Mouse (Mus musculus) brain, embryonic 14.5 days (tissue): ENCODE results near the gene Dcun1d4. TPM values are rescaled to one million over a fixed set of nuclear protein-coding genes. Genes with fewer than 3 reads are reported as not detected.

Source experiments
- DNase-seq: peaks from one replicate; pipeline ENCODE4 v3.0.0-alpha.2; 2011; ENCODE audit warnings: low read depth
- CTCF ChIP-seq: fragments of 200-500 bp; IDR thresholded peaks from 2 replicates; pipeline ENCODE4 v1.5.1; 2012; ENCODE audit warnings: inconsistent platforms, mild to moderate bottlenecking, moderate library complexity, borderline replicate concordance; ENCODE audit not compliant: insufficient read depth, insufficient read length; ENCODE audit errors: extremely low read depth
- POLR2A ChIP-seq: fragments of 200-500 bp; IDR thresholded peaks from 2 replicates; pipeline ENCODE4 v1.6.1; 2012; ENCODE audit warnings: mild to moderate bottlenecking, inconsistent platforms, borderline replicate concordance; ENCODE audit not compliant: poor library complexity, insufficient read depth, insufficient read length, severe bottlenecking; ENCODE audit errors: extremely low read depth
- polyA plus RNA-seq: library from polyadenylated mRNA; depleted of rRNA; stranded (reverse); fragments of >200 nt; gene quantifications from 2 replicates; pipeline ENCODE4 v1.2.3, GENCODE M21; 2012

Gene Dcun1d4
- polyA plus RNA-seq, 1 experiment, result 43.7 TPM

- DNase-seq, result no peak
- TF ChIP-seq CTCF, result no peak
- TF ChIP-seq POLR2A, result no peak
Observed at GRCm38 (mm10) chr5:73556733-73557425, 76.1 kb downstream of the Dcun1d4 start.

GRCm38 (mm10) chr5:73558756-73559155 is 78.0 kb downstream of the Dcun1d4 start:
- no peak for DNase-seq
- no peak for TF ChIP-seq CTCF
- TF ChIP-seq POLR2A, result no peak

- no peak for DNase-seq
- TF ChIP-seq CTCF (no peak), POLR2A (no peak)
Observed at GRCm38 (mm10) chr5:73564038-73564437, 83.2 kb downstream of the Dcun1d4 start.

- TF ChIP-seq POLR2A, result no peak
- DNase-seq, result no peak
Observed at GRCm38 (mm10) chr5:73566119-73566518, 85.3 kb downstream of the Dcun1d4 start.

GRCm38 (mm10) chr5:73566892-73567291 is 86.1 kb downstream of the Dcun1d4 start:
- no peak for DNase-seq
- TF ChIP-seq POLR2A, result no peak
- TF ChIP-seq CTCF, result no peak

GRCm38 (mm10) chr5:73569181-73569580 is 88.4 kb downstream of the Dcun1d4 start:
- no peak for TF ChIP-seq POLR2A
- no peak for DNase-seq

GRCm38 (mm10) chr5:73571395-73572156 is 90.8 kb downstream of the Dcun1d4 start:
- no peak for DNase-seq
- TF ChIP-seq CTCF (no peak), POLR2A (no peak)

GRCm38 (mm10) chr5:73572846-73573245 is 92.0 kb downstream of the Dcun1d4 start:
- no peak for TF ChIP-seq CTCF
- no peak for TF ChIP-seq POLR2A
- peak; percentile 44 for DNase-seq

- DNase-seq, result no peak
- no peak for TF ChIP-seq CTCF
- TF ChIP-seq POLR2A, result no peak
Observed at GRCm38 (mm10) chr5:73573789-73574188, 93.0 kb downstream of the Dcun1d4 start.

- TF ChIP-seq CTCF, result no peak
- no peak for TF ChIP-seq POLR2A
- DNase-seq, result no peak
Observed at GRCm38 (mm10) chr5:73574616-73575015, 93.8 kb downstream of the Dcun1d4 start.

GRCm38 (mm10) chr5:73576708-73577107 is 95.9 kb downstream of the Dcun1d4 start:
- TF ChIP-seq POLR2A, result no peak
- no peak for TF ChIP-seq CTCF
- no peak for DNase-seq

- TF ChIP-seq POLR2A, result no peak
- no peak for TF ChIP-seq CTCF
- DNase-seq, result peak; percentile 34
Observed at GRCm38 (mm10) chr5:73578131-73578530, 97.3 kb downstream of the Dcun1d4 start.

- peak; percentile 57 for DNase-seq
Observed at GRCm38 (mm10) chr5:73584011-73584410, 103.2 kb downstream of the Dcun1d4 start.
